Mouse (Mus musculus): Measurements from ENCODE around the gene Evc2. TPM values are rescaled to one million over a fixed set of nuclear protein-coding genes. Genes with fewer than 3 reads are reported as not detected.

Evc2 gene
- polyA plus RNA-seq, 1 experiment from 2014 or later, result 0.63 TPM

DNA sequence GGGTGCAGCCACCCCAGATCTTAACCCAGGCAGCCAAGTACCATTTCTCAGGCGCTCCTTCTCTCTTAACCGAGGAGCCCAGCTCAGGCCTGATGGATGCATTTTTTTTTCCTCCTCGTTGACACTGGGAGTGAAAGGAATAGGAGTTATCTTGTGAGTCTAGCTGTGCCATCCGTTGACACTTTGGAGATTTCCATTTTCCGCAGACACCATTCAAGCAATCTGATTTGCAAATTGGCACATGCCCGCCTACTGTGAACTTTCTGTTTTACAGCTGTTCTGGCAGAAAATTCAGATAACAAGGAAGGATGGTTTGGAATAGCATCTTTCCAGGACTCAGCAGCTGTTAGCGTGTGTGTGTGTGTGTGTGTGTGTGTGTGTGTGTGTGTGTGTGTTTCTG is 39.1 kb downstream of the Evc2 start:
- Histone ChIP-seq H3K4me2 (ENCODE audit: low read depth, low read length) (no peak overlapping the region), H3K27ac (ENCODE audit: low read depth) (no peak overlapping the region), H3K36me3 (replicated peaks; ENCODE audit: insufficient read depth, low read length) (no peaks in the 10 kb centered on the region), H3K9ac (replicated peaks) (no peak overlapping the region), H3K9me3 (ENCODE audit: low read length) (no peaks in the 10 kb centered on the region), H3K27me3 (ENCODE audit: insufficient read depth, low read length) (no peaks in the 10 kb centered on the region), H3K4me3 (ENCODE audit: low read depth, low read length) (no peak overlapping the region), H3K4me1 (ENCODE audit: insufficient read depth) (no peaks in the 10 kb centered on the region)
- 84% methylated on average over 7 of the region's 7 CpGs for WGBS (ENCODE audit: insufficient replicate concordance)
- no peak for DNase-seq
- ATAC-seq, result no peak
- TF ChIP-seq CTCF (IDR thresholded peaks at IDR 0.05; ENCODE audit: low read depth) (no peak), EP300 (IDR thresholded peaks at IDR 0.05; ENCODE audit: low read depth) (no peak)

DNA sequence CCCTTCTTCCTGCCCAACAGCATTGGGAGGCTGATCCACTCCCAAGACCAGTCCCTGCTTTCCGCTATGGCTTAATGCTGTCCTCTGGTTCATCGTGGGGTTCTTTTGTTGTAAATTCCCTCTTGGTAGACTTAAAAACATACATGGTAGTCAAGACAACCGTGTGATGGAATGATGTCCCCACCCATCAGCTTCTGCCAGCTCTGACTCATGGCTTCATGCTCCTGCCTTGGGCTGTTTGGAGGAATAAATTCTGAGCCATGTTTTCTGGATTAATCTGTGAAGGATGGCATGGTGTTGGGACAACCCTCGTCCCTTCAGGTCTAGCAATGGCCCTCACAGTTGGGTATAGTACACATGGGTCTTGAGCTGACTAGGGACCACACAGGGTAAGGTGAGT is 42.3 kb downstream of the Evc2 start:
- Histone ChIP-seq H3K4me3 (ENCODE audit: low read depth, low read length) (no peak overlapping the region), H3K27ac (ENCODE audit: low read depth) (no peak overlapping the region), H3K27me3 (ENCODE audit: insufficient read depth, low read length) (no peaks in the 10 kb centered on the region), H3K4me1 (ENCODE audit: insufficient read depth) (no peaks in the 10 kb centered on the region), H3K9me3 (ENCODE audit: low read length) (no peaks in the 10 kb centered on the region), H3K36me3 (replicated peaks; ENCODE audit: insufficient read depth, low read length) (no peaks in the 10 kb centered on the region), H3K4me2 (ENCODE audit: low read depth, low read length) (no peak overlapping the region), H3K9ac (replicated peaks) (no peak overlapping the region)
- no peak for TF ChIP-seq EP300 (IDR thresholded peaks at IDR 0.05; ENCODE audit: low read depth)
- TF ChIP-seq CTCF (IDR thresholded peaks at IDR 0.05; ENCODE audit: low read depth), result no peak
- WGBS (ENCODE audit: insufficient replicate concordance), result 78% methylated on average over 4 of the region's 4 CpGs
- ATAC-seq (no peak), DNase-seq (no peak)

DNA sequence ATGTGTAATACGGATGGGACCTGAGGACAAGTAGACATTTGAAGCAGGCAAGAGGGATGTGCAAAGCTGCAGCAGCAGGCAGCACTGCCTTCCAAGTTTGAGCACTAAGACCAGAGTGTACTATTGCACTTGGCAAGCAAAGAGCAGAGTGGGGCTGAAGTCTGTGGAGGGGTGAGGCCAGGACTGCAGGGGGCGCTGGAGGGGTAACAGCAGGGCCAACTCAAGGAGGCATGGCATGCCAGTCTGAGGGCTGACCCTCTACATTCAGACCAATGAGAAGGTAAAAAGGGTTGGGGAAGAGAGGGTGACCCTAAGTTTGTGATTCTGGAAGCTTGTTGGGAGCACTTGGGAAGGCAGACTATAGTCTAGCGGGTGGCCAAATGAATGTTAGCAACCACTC is 45.3 kb downstream of the Evc2 start:
- no peak overlapping the region for H3K9ac ChIP-seq (replicated peaks)
- H3K9me3 ChIP-seq (ENCODE audit: low read length), result no peaks in the 10 kb centered on the region
- 90% methylated on average over 3 of the region's 3 CpGs for WGBS (ENCODE audit: insufficient replicate concordance)
- H3K4me2 ChIP-seq (ENCODE audit: low read depth, low read length), result no peak overlapping the region
- no peak for DNase-seq
- H3K27me3 ChIP-seq (ENCODE audit: insufficient read depth, low read length), result no peaks in the 10 kb centered on the region
- H3K4me1 ChIP-seq (ENCODE audit: insufficient read depth), result no peaks in the 10 kb centered on the region
- H3K27ac ChIP-seq (ENCODE audit: low read depth), result no peak overlapping the region
- no peak overlapping the region for H3K4me3 ChIP-seq (ENCODE audit: low read depth, low read length)
- no peaks in the 10 kb centered on the region for H3K36me3 ChIP-seq (replicated peaks; ENCODE audit: insufficient read depth, low read length)
- ATAC-seq, result no peak
- no peak for TF ChIP-seq EP300 (IDR thresholded peaks at IDR 0.05; ENCODE audit: low read depth)
- TF ChIP-seq CTCF (IDR thresholded peaks at IDR 0.05; ENCODE audit: low read depth), result peak; percentile 22; the same call in 1 of the 2 replicates

DNA sequence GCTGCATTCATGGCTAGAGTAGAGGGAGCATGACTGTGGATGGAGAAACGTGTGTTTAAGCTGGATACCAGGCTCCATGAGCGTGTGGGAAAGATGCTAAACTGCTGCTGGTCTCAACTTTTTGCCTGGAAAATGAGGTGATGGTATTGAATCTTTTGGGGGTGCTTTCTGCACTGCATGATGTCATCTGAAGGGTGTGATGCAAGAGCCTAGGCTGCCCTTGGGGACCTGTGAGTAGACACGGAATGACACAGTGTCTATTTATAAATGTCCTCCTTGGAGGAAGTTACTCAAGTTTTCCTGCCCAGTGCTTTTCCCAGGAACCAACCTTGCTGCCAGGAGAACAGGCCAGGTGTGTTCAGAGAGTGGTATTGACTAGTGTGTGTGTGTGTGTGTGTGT is 50.3 kb downstream of the Evc2 start:
- no peak for ATAC-seq
- DNase-seq, result no peak

DNA sequence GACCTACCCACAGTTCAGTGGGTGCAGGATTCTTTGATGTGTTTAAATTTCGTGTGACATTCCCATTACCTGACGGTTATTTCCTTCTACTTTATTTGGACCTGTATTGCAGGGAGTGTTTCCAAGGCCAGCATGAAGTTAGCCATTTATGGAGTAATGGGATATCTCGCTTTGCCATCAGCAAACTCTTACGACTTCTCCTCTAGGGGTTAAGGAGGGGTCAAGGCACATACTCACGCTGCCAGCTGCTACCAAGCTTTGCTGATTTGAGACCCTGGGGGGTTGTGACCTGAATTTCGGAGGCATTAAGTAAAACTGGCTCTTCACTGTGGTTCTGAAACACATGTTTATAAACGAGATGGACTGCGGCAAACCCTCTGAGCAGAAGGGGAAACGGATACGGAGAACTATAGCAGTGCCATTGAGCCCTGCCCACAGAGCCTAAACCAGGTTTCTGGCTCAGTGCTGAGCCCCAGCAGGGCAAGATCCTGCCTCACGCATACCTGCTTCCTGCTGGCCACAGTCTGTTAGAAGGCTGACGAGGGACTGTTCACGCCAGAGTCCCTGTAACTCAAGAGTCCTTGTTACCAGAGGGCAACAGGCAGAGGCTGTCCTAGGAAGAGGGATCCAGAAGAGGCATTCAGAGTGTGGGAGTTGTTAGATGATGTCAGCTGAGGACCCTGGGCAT is 51.7 kb downstream of the Evc2 start:
- H3K27me3 ChIP-seq (ENCODE audit: insufficient read depth, low read length), result no peaks in the 10 kb centered on the region
- 75% methylated on average over 13 of the region's 13 CpGs for WGBS (ENCODE audit: insufficient replicate concordance)
- H3K9ac ChIP-seq (replicated peaks), result no peak overlapping the region
- no peak overlapping the region for H3K4me3 ChIP-seq (ENCODE audit: low read depth, low read length)
- ATAC-seq (no peak), DNase-seq (no peak)
- H3K9me3 ChIP-seq (ENCODE audit: low read length), result no peaks in the 10 kb centered on the region
- TF ChIP-seq EP300 (IDR thresholded peaks at IDR 0.05; ENCODE audit: low read depth) (no peak), CTCF (IDR thresholded peaks at IDR 0.05; ENCODE audit: low read depth) (no peak)
- no peaks in the 10 kb centered on the region for H3K36me3 ChIP-seq (replicated peaks; ENCODE audit: insufficient read depth, low read length)
- H3K27ac ChIP-seq (ENCODE audit: low read depth), result no peak overlapping the region
- H3K4me1 ChIP-seq (ENCODE audit: insufficient read depth), result no peaks in the 10 kb centered on the region
- no peak overlapping the region for H3K4me2 ChIP-seq (ENCODE audit: low read depth, low read length)

More for the DNA sequence above, 50.3 kb downstream of the Evc2 start:
- WGBS (ENCODE audit: insufficient replicate concordance), result 69% methylated on average over 3 of the region's 3 CpGs
- H3K9me3 ChIP-seq (ENCODE audit: low read length), result no peaks in the 10 kb centered on the region
- no peak overlapping the region for H3K4me2 ChIP-seq (ENCODE audit: low read depth, low read length)
- no peak overlapping the region for H3K4me3 ChIP-seq (ENCODE audit: low read depth, low read length)
- H3K4me1 ChIP-seq (ENCODE audit: insufficient read depth), result no peaks in the 10 kb centered on the region
- no peak for TF ChIP-seq EP300 (IDR thresholded peaks at IDR 0.05; ENCODE audit: low read depth)
- TF ChIP-seq CTCF (IDR thresholded peaks at IDR 0.05; ENCODE audit: low read depth), result no peak
- H3K36me3 ChIP-seq (replicated peaks; ENCODE audit: insufficient read depth, low read length), result no peaks in the 10 kb centered on the region
- H3K27ac ChIP-seq (ENCODE audit: low read depth), result no peak overlapping the region
- H3K9ac ChIP-seq (replicated peaks), result no peak overlapping the region
- no peaks in the 10 kb centered on the region for H3K27me3 ChIP-seq (ENCODE audit: insufficient read depth, low read length)

DNA sequence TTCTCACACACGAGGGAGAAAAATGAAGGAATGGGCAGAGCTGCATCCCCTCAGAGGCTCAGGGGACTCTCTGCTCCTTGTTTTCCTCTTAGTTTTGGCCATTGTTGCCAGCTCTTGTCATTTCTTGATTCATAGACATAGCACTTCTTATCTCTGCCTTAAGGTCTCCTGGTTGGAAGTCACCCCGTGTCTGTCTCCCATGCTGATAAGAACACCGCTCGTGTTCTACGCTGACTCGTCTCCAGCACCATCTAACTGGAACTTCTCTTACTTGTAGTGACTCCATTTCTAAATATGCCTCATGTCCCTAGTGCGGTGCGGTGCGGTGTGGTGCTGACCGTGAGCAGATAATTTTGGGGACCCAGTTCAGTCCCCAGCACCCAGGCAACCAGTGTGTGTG is 52.6 kb downstream of the Evc2 start:
- Histone ChIP-seq H3K36me3 (replicated peaks; ENCODE audit: insufficient read depth, low read length) (no peaks in the 10 kb centered on the region), H3K4me2 (ENCODE audit: low read depth, low read length) (no peak overlapping the region), H3K9ac (replicated peaks) (no peak overlapping the region), H3K27me3 (ENCODE audit: insufficient read depth, low read length) (no peaks in the 10 kb centered on the region), H3K9me3 (ENCODE audit: low read length) (no peaks in the 10 kb centered on the region), H3K27ac (ENCODE audit: low read depth) (no peak overlapping the region), H3K4me1 (ENCODE audit: insufficient read depth) (no peaks in the 10 kb centered on the region), H3K4me3 (ENCODE audit: low read depth, low read length) (no peak overlapping the region)
- DNase-seq, result no peak
- TF ChIP-seq CTCF (IDR thresholded peaks at IDR 0.05; ENCODE audit: low read depth) (no peak), EP300 (IDR thresholded peaks at IDR 0.05; ENCODE audit: low read depth) (no peak)
- WGBS (ENCODE audit: insufficient replicate concordance), result 62% methylated on average over 10 of the region's 10 CpGs
- ATAC-seq, result no peak

Data from liver, postnatal 0 days (tissue).